Mouse (Mus musculus) liver, embryonic 15.5 days (tissue): ENCODE measurements at regions not wholly inside any gene's neighbourhood (a gene's known extent, or its start where the extent isn't known, plus 50 kb on each side); places are given as distances from the start of the nearest gene placed in this dataset.

ENCODE experiments used
- ATAC-seq: fragments of 200-750 bp; cut with Nextera tagmentation; 2 replicates; pipeline ENCODE4 v1.8.0; 2017; ENCODE audit warnings: moderate number of reproducible peaks, mild to moderate bottlenecking, moderate library complexity; ENCODE audit not compliant: insufficient read depth
- H3K27ac ChIP-seq: fragments of 300-500 bp; sonication (generic); replicated peaks from 2 replicates; pipeline ENCODE4 v1.5.1; 2015; ENCODE audit warnings: mild to moderate bottlenecking, inconsistent platforms
- H3K27me3 ChIP-seq: fragments of 300-500 bp; sonication (generic); 2 replicates; pipeline ENCODE4 v1.6.1; 2015; ENCODE audit warnings: mild to moderate bottlenecking, inconsistent platforms
- H3K36me3 ChIP-seq: fragments of 300-500 bp; sonication (generic); replicated peaks from 2 replicates; pipeline ENCODE4 v1.6.1; 2015; ENCODE audit warnings: moderate library complexity, mild to moderate bottlenecking, inconsistent platforms
- H3K4me1 ChIP-seq: fragments of 300-500 bp; sonication (generic); replicated peaks from 2 replicates; pipeline ENCODE4 v1.6.1; 2015; ENCODE audit warnings: inconsistent platforms
- H3K4me2 ChIP-seq: fragments of 300-500 bp; sonication (generic); 2 replicates; pipeline ENCODE4 v1.6.1; 2015; ENCODE audit warnings: moderate library complexity, mild to moderate bottlenecking, inconsistent platforms
- H3K4me3 ChIP-seq: fragments of 300-500 bp; sonication (generic); replicated peaks from 2 replicates; pipeline ENCODE4 v1.5.1; 2015; ENCODE audit warnings: mild to moderate bottlenecking, inconsistent platforms
- H3K9ac ChIP-seq: fragments of 300-500 bp; sonication (generic); 2 replicates; pipeline ENCODE4 v1.6.1; 2015; ENCODE audit warnings: moderate library complexity, mild to moderate bottlenecking, inconsistent platforms
- H3K9me3 ChIP-seq: fragments of 300-500 bp; sonication (generic); replicated peaks from 2 replicates; pipeline ENCODE4 v1.6.1; 2016; ENCODE audit warnings: inconsistent platforms
- WGBS: fragments of 180-500 bp; shearing (Covaris S2); methylation state at CpG from one replicate; pipeline ENCODE4 v1.1.7; 2015; ENCODE audit warnings: mixed read lengths; ENCODE audit not compliant: insufficient replicate concordance; 5-methylcytosine and 5-hydroxymethylcytosine counted together

DNA sequence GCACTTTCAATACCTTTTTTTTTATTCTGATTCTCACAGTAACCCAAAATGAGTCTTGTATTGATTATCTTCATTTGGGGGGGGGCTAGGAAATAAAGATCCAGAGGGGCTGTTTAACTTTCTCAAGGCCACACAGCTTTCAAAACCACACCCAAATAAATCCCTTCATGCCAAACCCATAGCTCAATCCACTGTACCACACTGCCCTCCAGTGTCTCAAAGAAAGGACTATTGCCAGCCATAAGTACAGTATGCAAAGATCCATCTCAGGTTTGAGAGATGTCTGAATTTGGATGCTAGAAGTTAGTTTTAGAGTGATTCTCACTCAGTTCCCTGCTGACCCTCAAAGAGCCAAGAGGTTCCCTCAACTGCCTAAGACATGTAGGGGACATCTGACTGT, 120.1 kb upstream of the Gm26657 start:
- Histone ChIP-seq H3K9me3 (no peaks in the 10 kb centered on the region), H3K4me2 (no peak overlapping the region), H3K4me1 (no peaks in the 10 kb centered on the region), H3K27ac (no peak overlapping the region), H3K9ac (no peak overlapping the region), H3K4me3 (no peak overlapping the region), H3K27me3 (no peaks in the 10 kb centered on the region), H3K36me3 (no peaks in the 10 kb centered on the region)
- no peak for ATAC-seq

DNA sequence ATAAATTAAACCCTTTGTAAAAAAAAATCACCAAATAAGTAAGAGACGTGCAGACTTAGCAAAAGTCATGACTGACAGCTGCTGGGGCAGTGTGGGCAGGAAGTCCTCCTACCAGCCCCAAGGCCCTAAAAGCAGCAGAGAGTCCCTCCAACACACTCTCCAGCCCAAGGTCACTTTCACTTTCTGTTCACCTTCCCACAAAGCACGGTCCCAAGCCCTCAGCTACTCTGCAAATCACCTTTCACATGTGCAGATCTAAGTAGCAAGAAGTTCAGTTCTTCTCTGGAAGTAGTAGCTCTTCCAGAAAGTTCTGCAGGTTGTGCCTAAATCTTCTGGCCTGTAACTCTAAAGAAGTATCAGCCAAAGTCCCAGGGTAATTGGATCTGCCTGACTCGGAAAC, 120.8 kb upstream of the Gm26657 start:
- Histone ChIP-seq H3K4me2 (no peak overlapping the region), H3K4me3 (no peak overlapping the region), H3K27me3 (no peaks in the 10 kb centered on the region), H3K27ac (no peak overlapping the region), H3K36me3 (no peaks in the 10 kb centered on the region), H3K9ac (no peak overlapping the region), H3K4me1 (no peaks in the 10 kb centered on the region), H3K9me3 (no peaks in the 10 kb centered on the region)
- 33% methylated on average over 3 of the region's 3 CpGs for WGBS
- no peak for ATAC-seq

DNA sequence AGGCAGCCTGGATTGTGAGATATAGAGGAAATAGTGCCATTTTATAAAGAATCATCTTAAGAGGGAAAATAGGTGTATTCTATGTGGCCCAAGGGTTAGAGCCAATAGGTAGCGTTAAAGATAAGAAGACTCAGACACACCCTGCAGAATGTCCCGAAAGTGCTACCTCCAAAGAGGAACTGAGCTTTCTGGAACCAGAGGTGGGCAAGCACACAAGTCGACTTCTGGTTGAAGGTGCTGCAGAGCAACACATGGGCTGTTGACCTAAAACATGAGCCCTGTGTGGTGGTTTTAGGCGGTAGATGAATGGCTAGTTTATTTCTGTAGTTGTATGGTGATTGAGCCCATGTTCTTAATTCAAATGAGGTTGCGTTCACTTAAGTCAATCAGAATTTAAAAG, 121.4 kb upstream of the Gm26657 start:
- 58% methylated on average over 5 of the region's 5 CpGs for WGBS
- no peak overlapping the region for H3K4me3 ChIP-seq
- ATAC-seq = no peak
- no peaks in the 10 kb centered on the region for H3K27me3 ChIP-seq
- no peak overlapping the region for H3K27ac ChIP-seq
- H3K36me3 ChIP-seq = no peaks in the 10 kb centered on the region
- H3K4me2 ChIP-seq = no peak overlapping the region
- H3K4me1 ChIP-seq = no peaks in the 10 kb centered on the region
- no peaks in the 10 kb centered on the region for H3K9me3 ChIP-seq
- no peak overlapping the region for H3K9ac ChIP-seq

DNA sequence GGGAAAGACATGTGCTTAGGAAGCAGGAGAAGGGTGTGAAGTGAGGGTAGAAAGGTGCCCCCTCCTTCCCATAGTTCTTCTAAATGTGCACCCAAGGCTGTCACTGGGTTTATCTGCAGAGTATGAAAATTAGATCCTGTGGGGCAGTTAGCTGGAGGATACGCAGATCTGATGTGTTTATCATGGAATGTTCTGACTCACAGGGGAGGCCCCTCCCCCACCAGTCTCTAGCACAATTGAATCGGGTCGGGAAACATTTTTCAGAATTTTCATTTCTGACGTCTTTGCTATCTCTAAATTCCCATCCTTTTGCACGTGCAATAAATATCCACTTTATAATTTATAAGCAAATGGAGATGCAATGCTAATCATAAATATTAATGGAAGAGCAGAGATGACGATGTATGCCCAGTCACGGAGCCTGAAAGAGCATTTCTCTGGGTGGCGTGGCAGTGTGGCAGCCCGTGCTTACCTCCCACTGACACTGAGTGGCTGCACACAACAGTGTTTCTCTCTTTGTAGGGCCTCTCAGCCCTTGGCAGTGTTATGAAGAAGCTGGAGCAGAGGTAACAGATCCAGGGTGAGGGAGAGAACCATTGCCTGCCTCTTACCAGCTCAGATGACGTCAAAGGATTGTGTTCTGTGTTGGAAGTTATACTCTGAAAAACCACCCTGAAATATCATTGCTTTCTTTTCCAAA, 122.1 kb upstream of the Gm26657 start:
- 69% methylated on average over 10 of the region's 10 CpGs for WGBS

DNA sequence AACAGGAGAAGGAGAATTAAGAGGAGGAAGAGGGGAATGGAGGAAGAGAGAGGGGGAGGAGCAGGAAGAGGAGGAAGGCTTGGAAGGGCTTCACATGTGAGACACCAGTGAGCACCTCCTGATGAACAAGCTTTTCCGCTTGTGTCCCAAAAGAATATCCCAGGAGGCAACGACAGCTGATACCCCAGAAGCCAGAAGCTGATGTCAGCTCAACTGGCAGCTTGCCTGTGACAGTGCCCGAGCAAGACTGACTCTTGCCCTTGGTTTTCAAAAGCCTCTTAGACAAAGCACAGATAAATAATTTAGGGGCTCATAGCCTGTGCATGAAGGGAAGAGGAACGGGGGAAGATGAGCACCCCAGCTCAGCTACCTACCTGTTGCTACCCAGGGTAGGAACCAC, 127.5 kb upstream of the Gm26657 start:
- H3K4me1 ChIP-seq = no peaks in the 10 kb centered on the region
- H3K27me3 ChIP-seq = no peaks in the 10 kb centered on the region
- H3K9ac ChIP-seq = no peak overlapping the region
- no peak overlapping the region for H3K27ac ChIP-seq
- no peak overlapping the region for H3K4me2 ChIP-seq
- H3K36me3 ChIP-seq = no peaks in the 10 kb centered on the region
- H3K4me3 ChIP-seq = no peak overlapping the region
- 47% methylated on average over 4 of the region's 4 CpGs for WGBS
- H3K9me3 ChIP-seq = no peaks in the 10 kb centered on the region
- no peak for ATAC-seq

More for the DNA sequence above, 122.1 kb upstream of the Gm26657 start:
- Histone ChIP-seq H3K9ac (no peak overlapping the region), H3K27ac (no peak overlapping the region), H3K9me3 (no peaks in the 10 kb centered on the region), H3K4me1 (no peaks in the 10 kb centered on the region), H3K4me3 (no peak overlapping the region), H3K27me3 (no peaks in the 10 kb centered on the region), H3K36me3 (no peaks in the 10 kb centered on the region), H3K4me2 (no peak overlapping the region)
- no peak for ATAC-seq

DNA sequence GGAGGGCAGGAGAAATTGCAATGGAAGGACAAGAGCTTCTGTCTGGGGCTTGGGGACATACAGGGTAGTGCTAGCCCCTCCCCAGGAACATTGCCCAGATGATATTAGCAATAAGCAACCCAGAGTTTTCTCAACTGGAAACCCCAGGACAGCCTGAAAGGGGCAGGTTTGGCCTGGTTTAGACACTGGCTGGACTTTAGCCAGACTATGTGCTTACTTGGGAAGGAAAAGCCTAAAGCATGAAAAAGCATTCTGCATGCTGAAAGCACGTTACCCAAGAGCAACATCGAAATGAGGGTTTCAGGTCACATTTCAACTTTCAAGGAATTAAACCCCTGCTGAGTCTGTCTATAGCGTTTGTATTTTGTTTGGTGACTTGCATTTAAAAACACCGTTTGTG, 128.1 kb upstream of the Gm26657 start:
- H3K9ac ChIP-seq = no peak overlapping the region
- H3K4me1 ChIP-seq = no peaks in the 10 kb centered on the region
- ATAC-seq = no peak
- H3K27me3 ChIP-seq = no peaks in the 10 kb centered on the region
- H3K36me3 ChIP-seq = no peaks in the 10 kb centered on the region
- no peak overlapping the region for H3K27ac ChIP-seq
- H3K4me2 ChIP-seq = no peak overlapping the region
- H3K9me3 ChIP-seq = no peaks in the 10 kb centered on the region
- no peak overlapping the region for H3K4me3 ChIP-seq
- WGBS = 40% methylated on average over 4 of the region's 4 CpGs

DNA sequence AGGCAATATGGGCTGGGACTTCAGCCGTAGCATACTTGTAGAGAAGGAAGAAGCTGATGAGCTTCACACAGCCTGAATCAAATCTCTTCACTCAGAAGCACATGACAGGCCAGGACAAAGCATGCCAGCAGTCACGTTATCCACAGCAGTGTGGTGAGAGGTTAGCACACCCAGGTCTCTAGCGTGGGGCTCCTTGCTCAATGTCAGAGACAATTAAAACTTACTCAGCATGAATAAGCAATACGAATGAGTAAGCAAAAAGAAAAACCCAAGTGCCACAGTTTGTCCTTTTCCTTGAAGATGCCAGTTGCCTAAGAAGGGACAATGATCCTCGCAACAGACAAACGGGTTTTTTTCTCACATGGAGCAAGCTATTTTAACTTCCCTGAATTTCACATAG, 129.6 kb upstream of the Gm26657 start:
- 63% methylated on average over 6 of the region's 6 CpGs for WGBS
- no peak overlapping the region for H3K4me2 ChIP-seq
- no peak for ATAC-seq

DNA sequence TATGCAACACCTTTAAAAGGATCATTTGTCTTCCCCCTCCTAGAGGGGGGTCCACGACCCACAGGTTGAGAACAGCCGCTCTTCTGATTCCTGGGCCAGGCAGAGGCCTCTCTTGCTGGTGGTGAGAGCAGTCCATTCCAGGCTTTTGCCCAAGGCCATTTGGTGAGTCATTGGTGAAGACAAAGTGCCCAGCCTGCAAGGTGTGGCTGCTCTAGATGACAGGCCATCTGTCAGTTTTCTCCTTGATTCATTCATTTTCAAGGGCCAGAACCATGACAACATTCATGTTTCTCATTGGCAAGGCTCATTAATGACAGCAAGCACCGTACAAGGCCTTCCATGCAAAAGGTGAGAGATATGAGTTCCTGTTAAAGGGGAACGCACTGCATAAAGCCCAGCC, 131.2 kb upstream of the Gm26657 start:
- H3K4me2 ChIP-seq = no peak overlapping the region
- H3K27ac ChIP-seq = no peak overlapping the region
- no peaks in the 10 kb centered on the region for H3K4me1 ChIP-seq
- no peak for ATAC-seq
- no peak overlapping the region for H3K9ac ChIP-seq
- WGBS = 56% methylated on average over 4 of the region's 4 CpGs
- H3K4me3 ChIP-seq = no peak overlapping the region
- H3K9me3 ChIP-seq = no peaks in the 10 kb centered on the region
- no peaks in the 10 kb centered on the region for H3K27me3 ChIP-seq
- H3K36me3 ChIP-seq = no peaks in the 10 kb centered on the region

More for the DNA sequence above, 129.6 kb upstream of the Gm26657 start:
- H3K4me3 ChIP-seq = no peak overlapping the region
- H3K27me3 ChIP-seq = no peaks in the 10 kb centered on the region
- no peaks in the 10 kb centered on the region for H3K36me3 ChIP-seq
- no peak overlapping the region for H3K27ac ChIP-seq
- no peaks in the 10 kb centered on the region for H3K4me1 ChIP-seq
- H3K9ac ChIP-seq = no peak overlapping the region
- no peaks in the 10 kb centered on the region for H3K9me3 ChIP-seq

DNA sequence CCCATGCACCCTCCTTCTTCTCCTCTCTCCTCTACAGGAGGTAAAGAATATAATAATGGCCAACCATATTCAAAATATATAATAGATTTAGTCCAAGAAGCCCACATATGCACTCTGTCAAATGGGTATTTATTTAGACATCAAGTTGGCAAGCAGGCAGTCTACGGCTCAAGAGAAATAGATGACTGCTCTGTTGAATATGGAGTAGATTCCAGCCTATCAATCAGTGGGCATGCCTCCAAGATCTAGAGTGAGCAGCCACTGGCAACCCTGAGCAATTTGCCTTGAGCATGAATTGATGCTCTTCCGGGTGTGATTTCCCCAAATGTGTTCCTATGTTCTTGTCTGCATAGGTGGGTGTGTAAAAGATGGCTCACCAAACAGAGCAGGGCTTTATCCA, 141.5 kb upstream of the Gm26657 start:
- H3K4me2 ChIP-seq = no peak overlapping the region
- H3K27me3 ChIP-seq = no peaks in the 10 kb centered on the region
- no peak overlapping the region for H3K9ac ChIP-seq
- no peak for ATAC-seq
- no peak overlapping the region for H3K27ac ChIP-seq
- WGBS = 65% methylated on average over 2 of the region's 2 CpGs
- no peaks in the 10 kb centered on the region for H3K4me1 ChIP-seq
- no peak overlapping the region for H3K4me3 ChIP-seq
- no peaks in the 10 kb centered on the region for H3K9me3 ChIP-seq
- no peaks in the 10 kb centered on the region for H3K36me3 ChIP-seq

DNA sequence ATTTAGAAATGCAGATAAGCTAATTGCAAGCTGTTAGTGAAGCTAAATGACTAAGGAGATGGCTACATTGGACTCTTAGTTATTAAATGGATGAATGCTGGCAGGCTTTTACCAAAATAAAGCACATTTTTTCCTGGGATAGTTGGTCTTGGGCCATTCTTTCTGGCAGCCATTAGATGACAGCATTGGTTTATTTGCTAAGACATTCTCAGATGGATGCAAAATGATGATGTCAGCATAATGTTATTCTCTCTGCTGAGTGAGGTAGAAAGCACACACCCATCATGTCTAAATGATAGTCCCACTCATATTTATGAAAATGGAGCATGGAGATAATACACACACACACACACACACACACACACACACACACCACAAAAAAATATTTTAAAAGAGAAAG, 141.9 kb upstream of the Gm26657 start:
- no peaks in the 10 kb centered on the region for H3K4me1 ChIP-seq
- H3K27ac ChIP-seq = no peak overlapping the region
- no peaks in the 10 kb centered on the region for H3K27me3 ChIP-seq
- H3K9ac ChIP-seq = no peak overlapping the region
- no peak for ATAC-seq
- no peaks in the 10 kb centered on the region for H3K36me3 ChIP-seq
- H3K4me3 ChIP-seq = no peak overlapping the region
- H3K9me3 ChIP-seq = no peaks in the 10 kb centered on the region
- H3K4me2 ChIP-seq = no peak overlapping the region

DNA sequence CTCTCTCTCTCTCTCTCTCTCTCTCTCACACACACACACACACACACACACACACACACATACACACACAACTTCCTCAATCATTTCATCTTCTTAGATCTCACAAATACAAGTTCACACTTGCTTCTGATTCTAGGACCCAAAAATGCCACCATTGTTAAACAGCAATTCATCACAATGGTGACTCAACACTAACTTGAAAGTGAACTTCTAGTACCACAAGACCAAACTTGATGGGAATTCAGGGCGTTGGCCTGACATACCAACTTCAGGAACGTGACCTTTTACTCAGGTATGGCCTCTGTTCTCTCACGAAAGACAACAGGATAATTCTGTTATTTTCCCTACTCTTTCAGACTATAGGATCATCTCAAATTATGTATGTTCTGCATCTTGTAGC, 157.5 kb upstream of the Gm26657 start:
- no peaks in the 10 kb centered on the region for H3K9me3 ChIP-seq
- no peak for ATAC-seq

DNA sequence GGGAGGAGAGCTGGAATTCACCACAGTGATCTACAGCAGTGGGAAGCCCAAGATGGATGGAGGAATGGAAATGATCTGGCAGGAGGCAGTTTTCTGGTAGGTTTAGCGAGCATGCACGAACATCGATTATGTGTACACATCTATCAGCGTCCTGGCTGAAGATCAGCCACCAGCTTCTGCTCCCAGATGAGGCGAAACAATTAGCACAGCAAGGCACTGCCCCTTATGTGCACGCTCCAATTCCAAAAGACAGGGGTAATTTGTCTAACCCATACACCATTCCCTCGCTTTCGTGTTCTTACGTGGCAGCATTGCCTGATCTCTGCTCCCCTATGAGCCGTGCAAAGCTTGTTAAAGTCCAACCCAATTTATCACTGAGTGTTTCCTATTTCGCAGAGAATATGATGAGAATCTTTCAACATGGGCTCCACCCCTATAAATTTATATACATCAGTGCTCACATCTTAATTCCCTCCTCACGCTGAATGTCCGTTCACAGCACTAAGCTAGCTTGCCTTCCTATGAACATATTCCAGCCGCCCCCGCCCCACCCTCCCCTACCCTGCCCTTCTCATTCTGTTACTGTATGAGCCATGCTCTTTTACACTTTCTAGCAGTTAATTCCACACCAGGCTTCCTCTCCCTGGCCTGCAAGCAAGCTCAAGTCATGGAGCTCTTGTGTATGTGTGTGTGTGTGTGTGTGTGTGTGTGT, 162.9 kb upstream of the Gm26657 start:
- no peaks in the 10 kb centered on the region for H3K9me3 ChIP-seq
- H3K9ac ChIP-seq = no peak overlapping the region
- H3K4me2 ChIP-seq = no peak overlapping the region
- no peaks in the 10 kb centered on the region for H3K36me3 ChIP-seq
- no peak for ATAC-seq
- no peak overlapping the region for H3K4me3 ChIP-seq
- 72% methylated on average over 15 of the region's 15 CpGs for WGBS
- no peak overlapping the region for H3K27ac ChIP-seq
- H3K4me1 ChIP-seq = no peaks in the 10 kb centered on the region
- no peaks in the 10 kb centered on the region for H3K27me3 ChIP-seq

More for the DNA sequence above, 157.5 kb upstream of the Gm26657 start:
- H3K27me3 ChIP-seq = no peaks in the 10 kb centered on the region
- no peak overlapping the region for H3K27ac ChIP-seq
- no peak overlapping the region for H3K9ac ChIP-seq
- no peaks in the 10 kb centered on the region for H3K36me3 ChIP-seq
- 51% methylated on average over 3 of the region's 3 CpGs for WGBS
- H3K4me2 ChIP-seq = no peak overlapping the region
- H3K4me3 ChIP-seq = no peak overlapping the region
- no peaks in the 10 kb centered on the region for H3K4me1 ChIP-seq
